Mouse (Mus musculus) lung, embryonic 16.5 days (tissue): ENCODE measurements around the gene Nr1h2. TPM values are rescaled to one million over a fixed set of nuclear protein-coding genes. Genes with fewer than 3 reads are reported as not detected.

Experiments used
- ATAC-seq: fragments of 200-750 bp; cut with Nextera tagmentation; 2 replicates; pipeline ENCODE4 v1.8.0; 2017; ENCODE audit warnings: low read depth, mild to moderate bottlenecking, moderate library complexity
- H3K27ac ChIP-seq: fragments of 300-500 bp; sonication (generic); 2 replicates; pipeline ENCODE4 v1.5.1; 2014; ENCODE audit warnings: mild to moderate bottlenecking, control low read depth, low read length
- H3K27me3 ChIP-seq: fragments of 300-500 bp; sonication (generic); 2 replicates; pipeline ENCODE4 v1.6.1; 2014; ENCODE audit warnings: low read depth, low read length, mixed read lengths; ENCODE audit not compliant: control insufficient read depth, insufficient read depth
- H3K36me3 ChIP-seq: fragments of 300-500 bp; sonication (generic); 2 replicates; pipeline ENCODE4 v1.6.1; 2014; ENCODE audit warnings: low read length; ENCODE audit not compliant: control insufficient read depth, insufficient read depth
- H3K4me1 ChIP-seq: fragments of 300-500 bp; sonication (generic); replicated peaks from 2 replicates; pipeline ENCODE4 v1.6.1; 2014; ENCODE audit warnings: low read length, mixed read lengths; ENCODE audit not compliant: control insufficient read depth, insufficient read depth
- H3K4me2 ChIP-seq: fragments of 300-500 bp; sonication (generic); 2 replicates; pipeline ENCODE4 v1.6.1; 2014; ENCODE audit warnings: low read depth, low read length, control low read depth
- H3K4me3 ChIP-seq: fragments of 300-500 bp; sonication (generic); 2 replicates; pipeline ENCODE4 v1.5.1; 2014; ENCODE audit warnings: mild to moderate bottlenecking, low read length, control low read depth
- H3K9ac ChIP-seq: fragments of 300-500 bp; sonication (generic); 2 replicates; pipeline ENCODE4 v1.6.1; 2014; ENCODE audit warnings: low read length, control low read depth
- H3K9me3 ChIP-seq: fragments of 300-500 bp; sonication (generic); 2 replicates; pipeline ENCODE4 v1.6.1; 2016; ENCODE audit warnings: low read length; ENCODE audit not compliant: control insufficient read depth
- WGBS: fragments of 180-500 bp; shearing (Covaris S2); extraction: QIAGEN DNeasy Blood & Tissue Kit; methylation state at CpG from one replicate; pipeline ENCODE4 v1.1.7; 2014; 5-methylcytosine and 5-hydroxymethylcytosine counted together
- polyA plus RNA-seq: library from polyadenylated mRNA; unstranded; fragments of >200 nt; fragmentation: Nextera tagmentation; extraction: Ambion mirVana; gene quantifications from 2 replicates; pipeline ENCODE4 v1.2.1, GENCODE M21; 2015

Nr1h2 gene
- polyA plus RNA-seq, 1 experiment from 2014 or later = 87.0 TPM

DNA sequence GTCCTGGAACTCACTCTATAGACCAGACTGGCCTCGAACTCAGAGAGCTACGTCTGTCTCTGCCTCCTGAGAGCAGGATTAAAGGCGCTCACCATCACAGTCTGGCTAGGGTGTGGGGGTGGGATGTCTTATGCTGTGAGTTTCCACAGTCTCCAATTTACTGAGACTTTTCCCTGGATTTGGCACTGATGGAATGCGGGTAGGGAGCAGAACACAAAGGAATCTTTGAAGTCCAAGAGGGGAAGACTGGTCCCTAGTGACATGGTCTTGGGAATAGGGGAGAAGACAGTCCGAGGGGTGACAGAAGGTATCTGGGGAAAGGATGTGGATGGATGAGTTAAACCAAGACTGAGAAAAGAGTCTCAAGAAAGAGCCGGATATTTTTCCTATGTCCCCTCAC, 33.9 kb upstream of the Nr1h2 start:
- H3K4me1 ChIP-seq = peaks cover 28% of the 10 kb centered on the region
- peak overlapping the region; percentile 45; the same call in 1 of the 2 replicates for H3K9ac ChIP-seq
- H3K27ac ChIP-seq = no peak overlapping the region
- 38% methylated on average over 6 of the region's 6 CpGs for WGBS
- peaks cover 55% of the 10 kb centered on the region for H3K27me3 ChIP-seq
- H3K4me2 ChIP-seq = peak overlapping the region; percentile 49
- ATAC-seq = no peak
- no peak overlapping the region; the same call in 1 of the 2 replicates for H3K4me3 ChIP-seq
- no peaks in the 10 kb centered on the region for H3K36me3 ChIP-seq
- no peaks in the 10 kb centered on the region for H3K9me3 ChIP-seq

DNA sequence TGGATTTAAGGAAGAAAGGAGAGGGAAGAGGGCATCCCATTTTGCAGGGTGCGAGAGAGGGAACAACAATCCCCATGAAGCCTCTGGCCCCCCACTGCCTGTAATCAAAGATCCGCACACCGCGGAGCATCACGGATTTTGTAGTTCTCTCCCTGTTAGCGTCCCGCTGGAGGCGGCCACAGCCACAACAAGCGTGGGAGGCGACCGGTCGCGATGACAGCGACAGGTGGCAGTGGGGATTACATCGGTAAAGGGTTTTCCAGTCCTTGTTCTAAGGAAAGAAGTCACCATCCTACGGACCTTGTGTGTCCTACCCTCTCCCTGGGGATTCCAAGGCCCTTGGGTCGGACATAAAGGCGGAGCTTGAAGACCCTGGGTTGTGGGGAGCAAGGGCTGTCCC, 33.2 kb upstream of the Nr1h2 start:
- WGBS = 1% methylated on average over 18 of the region's 18 CpGs
- Histone ChIP-seq H3K27ac (no peak overlapping the region), H3K9me3 (no peaks in the 10 kb centered on the region), H3K27me3 (peaks cover 47% of the 10 kb centered on the region), H3K4me1 (peaks cover 28% of the 10 kb centered on the region), H3K4me2 (peak overlapping the region; percentile 49), H3K4me3 (peak overlapping the region; percentile 38), H3K36me3 (no peaks in the 10 kb centered on the region), H3K9ac (peak overlapping the region; percentile 45)
- no peak for ATAC-seq

DNA sequence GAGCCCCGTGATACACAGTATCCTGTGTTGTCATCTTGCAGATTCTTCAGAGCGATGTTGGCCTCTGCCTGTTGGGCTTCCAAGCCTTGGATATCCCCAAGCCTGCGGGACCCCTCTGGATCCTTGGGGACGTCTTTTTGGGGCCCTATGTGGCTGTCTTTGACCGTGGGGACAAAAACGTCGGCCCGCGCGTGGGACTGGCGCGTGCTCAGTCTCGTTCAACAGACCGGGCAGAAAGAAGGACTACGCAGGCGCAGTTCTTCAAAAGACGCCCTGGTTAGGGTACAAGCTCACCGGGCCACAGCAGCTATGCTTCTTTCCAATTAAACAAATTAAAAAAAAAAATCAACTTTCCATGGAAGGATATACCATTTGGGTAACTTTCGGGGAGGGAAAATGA, 32.8 kb upstream of the Nr1h2 start:
- Histone ChIP-seq H3K4me3 (peak overlapping the region; percentile 38; the same call in 1 of the 2 replicates), H3K9ac (peak overlapping the region; percentile 27; the same call in 1 of the 2 replicates), H3K27me3 (peaks cover 43% of the 10 kb centered on the region), H3K9me3 (no peaks in the 10 kb centered on the region), H3K4me1 (peaks cover 25% of the 10 kb centered on the region), H3K27ac (no peak overlapping the region), H3K4me2 (peak overlapping the region; percentile 49), H3K36me3 (no peaks in the 10 kb centered on the region)
- ATAC-seq = no peak
- WGBS = 13% methylated on average over 19 of the region's 19 CpGs

DNA sequence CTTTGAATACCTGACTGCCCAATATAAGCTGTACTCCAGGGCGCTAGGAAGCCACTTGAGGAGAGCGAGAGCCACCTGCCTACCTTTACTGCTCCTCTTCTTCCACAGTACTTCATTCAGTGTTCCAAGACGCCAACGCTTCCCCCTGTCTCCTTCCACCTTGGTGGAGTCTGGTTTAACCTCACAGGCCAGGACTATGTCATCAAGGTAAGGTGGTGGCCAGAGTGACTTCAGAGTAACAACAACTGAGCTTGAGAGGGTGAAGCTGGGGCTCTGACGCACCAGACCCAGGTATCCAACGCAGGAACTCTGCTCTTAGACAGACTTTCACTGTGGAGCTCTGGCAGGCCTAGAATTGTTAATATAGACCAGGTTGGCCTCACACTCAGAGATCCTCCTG, 31.9 kb upstream of the Nr1h2 start:
- Histone ChIP-seq H3K4me3 (no peak overlapping the region), H3K27ac (no peak overlapping the region), H3K4me2 (no peak overlapping the region), H3K9me3 (no peaks in the 10 kb centered on the region), H3K36me3 (no peaks in the 10 kb centered on the region), H3K4me1 (peaks cover 22% of the 10 kb centered on the region), H3K27me3 (peaks cover 34% of the 10 kb centered on the region), H3K9ac (no peak overlapping the region)
- no peak for ATAC-seq
- WGBS = 91% methylated on average over 6 of the region's 6 CpGs

DNA sequence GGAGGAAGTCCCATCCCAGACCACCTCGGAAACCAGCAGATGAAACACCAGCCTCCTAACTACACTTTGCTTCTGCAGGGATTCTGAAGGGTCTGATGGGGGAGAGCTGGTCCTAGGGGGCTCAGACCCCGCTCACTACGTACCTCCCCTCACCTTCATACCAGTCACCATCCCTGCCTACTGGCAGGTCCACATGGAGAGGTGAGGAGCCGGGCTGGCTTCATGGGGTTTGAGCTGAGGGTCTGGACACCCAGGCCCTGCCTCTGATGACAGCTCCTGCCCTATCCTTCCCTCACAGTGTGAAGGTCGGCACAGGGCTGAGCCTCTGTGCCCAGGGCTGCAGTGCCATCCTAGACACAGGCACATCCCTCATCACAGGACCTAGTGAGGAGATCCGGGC, 31.2 kb upstream of the Nr1h2 start:
- ATAC-seq = no peak
- H3K4me3 ChIP-seq = no peak overlapping the region
- no peaks in the 10 kb centered on the region for H3K36me3 ChIP-seq
- H3K27ac ChIP-seq = no peak overlapping the region
- H3K9ac ChIP-seq = no peak overlapping the region
- H3K27me3 ChIP-seq = peaks cover 28% of the 10 kb centered on the region
- H3K4me2 ChIP-seq = no peak overlapping the region
- peaks cover 18% of the 10 kb centered on the region for H3K4me1 ChIP-seq
- H3K9me3 ChIP-seq = no peaks in the 10 kb centered on the region
- 83% methylated on average over 6 of the region's 6 CpGs for WGBS

DNA sequence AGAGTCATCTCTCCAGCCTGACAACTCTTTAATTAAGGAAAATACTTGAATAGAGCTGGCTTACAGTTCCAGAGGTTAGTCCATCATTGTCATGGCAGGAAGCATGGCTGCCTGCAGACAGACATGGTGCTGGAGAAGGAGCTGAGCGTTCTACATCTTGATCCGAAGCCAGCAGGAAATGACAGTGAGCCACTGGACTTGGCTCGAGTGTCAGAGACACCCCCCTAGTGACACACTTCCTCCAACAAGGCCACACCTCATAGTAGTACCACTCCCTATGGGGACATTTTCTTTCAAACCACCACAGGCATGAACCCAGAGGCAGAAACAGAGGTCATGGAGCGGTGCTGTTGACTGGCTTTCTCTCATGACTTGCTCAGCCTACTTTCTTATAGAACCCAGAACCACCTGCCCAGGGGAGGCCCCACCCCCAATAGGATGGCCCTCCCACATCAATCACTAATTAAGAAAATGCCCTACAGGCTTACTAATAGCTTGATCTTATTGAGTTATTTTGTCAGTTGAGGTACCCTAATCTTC, 30.6 kb upstream of the Nr1h2 start:
- H3K27me3 ChIP-seq = peaks cover 23% of the 10 kb centered on the region

DNA sequence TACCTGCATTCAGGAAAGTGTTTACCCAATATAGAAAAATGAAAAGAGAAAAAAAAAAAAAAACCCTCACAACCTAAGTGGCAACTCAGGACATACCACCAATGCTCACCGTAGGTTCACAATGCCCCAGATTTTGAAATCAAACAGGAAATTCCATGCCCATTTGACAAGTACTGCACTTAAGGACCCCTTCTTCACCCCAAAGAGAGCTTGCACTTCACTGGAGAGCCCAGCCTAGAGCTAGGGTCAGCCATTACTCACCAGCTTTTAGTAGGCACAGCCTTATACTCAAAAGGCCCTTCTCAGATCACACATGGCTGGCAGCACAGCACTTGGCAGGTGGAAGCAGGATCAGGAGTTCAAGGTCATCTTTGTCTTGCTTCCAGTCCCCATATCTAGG, 29.4 kb upstream of the Nr1h2 start:
- Histone ChIP-seq H3K36me3 (no peaks in the 10 kb centered on the region), H3K9ac (no peak overlapping the region), H3K27me3 (peaks cover 17% of the 10 kb centered on the region), H3K4me1 (peaks cover 7% of the 10 kb centered on the region), H3K27ac (peak overlapping the region; percentile 86), H3K9me3 (peaks cover 3% of the 10 kb centered on the region; the same call in 1 of the 2 replicates), H3K4me3 (no peak overlapping the region), H3K4me2 (no peak overlapping the region)
- ATAC-seq = peak; percentile 87
- 33% methylated on average over 1 of the region's 1 CpGs for WGBS

More for the DNA sequence above, 30.6 kb upstream of the Nr1h2 start:
- Histone ChIP-seq H3K9ac (no peak overlapping the region), H3K4me2 (no peak overlapping the region), H3K4me3 (no peak overlapping the region), H3K9me3 (no peaks in the 10 kb centered on the region), H3K4me1 (peaks cover 12% of the 10 kb centered on the region), H3K27ac (no peak overlapping the region), H3K36me3 (no peaks in the 10 kb centered on the region)
- no peak for ATAC-seq
- 51% methylated on average over 4 of the region's 4 CpGs for WGBS

DNA sequence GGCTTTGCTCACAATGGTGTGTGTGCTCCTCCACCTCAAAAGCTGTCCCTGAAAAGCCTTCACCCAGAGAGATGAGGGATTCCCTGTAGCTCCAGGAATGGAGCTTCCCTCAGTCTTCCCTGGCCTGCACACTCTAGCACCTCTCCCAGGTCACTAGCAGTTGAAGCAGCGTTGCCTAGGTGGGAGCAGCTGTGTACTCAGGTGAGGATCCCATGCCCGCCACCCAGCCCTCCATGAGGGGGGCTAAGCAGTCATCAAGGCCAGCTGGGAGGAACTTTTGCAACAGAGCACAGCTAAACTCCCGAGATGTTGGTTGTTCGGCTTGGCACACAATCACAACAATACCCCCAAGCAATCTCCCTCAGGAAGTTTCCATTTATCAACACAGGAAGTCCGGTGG, 29.0 kb upstream of the Nr1h2 start:
- 28% methylated on average over 5 of the region's 5 CpGs for WGBS
- Histone ChIP-seq H3K27ac (peak overlapping the region; percentile 86), H3K4me3 (no peak overlapping the region), H3K36me3 (no peaks in the 10 kb centered on the region), H3K27me3 (peaks cover 14% of the 10 kb centered on the region), H3K9me3 (peaks cover 3% of the 10 kb centered on the region; the same call in 1 of the 2 replicates), H3K9ac (no peak overlapping the region), H3K4me1 (peaks cover 7% of the 10 kb centered on the region), H3K4me2 (no peak overlapping the region; the same call in 1 of the 2 replicates)
- peak; percentile 64 for ATAC-seq

DNA sequence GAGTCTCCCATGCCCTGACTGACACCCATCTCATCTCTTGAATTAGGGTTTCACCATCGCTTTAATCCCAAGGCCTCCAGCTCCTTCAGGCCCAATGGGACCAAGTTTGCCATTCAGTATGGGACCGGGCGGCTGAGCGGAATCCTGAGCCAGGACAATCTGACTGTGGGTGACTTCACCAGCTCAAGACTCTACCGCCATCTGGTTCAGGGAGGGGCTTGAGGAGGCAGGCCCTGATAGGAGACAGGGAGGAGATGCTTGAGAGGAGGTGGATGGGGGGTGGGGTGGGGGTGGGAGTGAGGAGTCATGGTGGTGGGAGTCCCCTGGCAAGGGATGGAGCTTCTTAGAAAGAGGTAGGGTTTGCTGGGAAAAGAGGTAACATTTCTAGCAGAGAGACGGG, 27.9 kb upstream of the Nr1h2 start:
- no peak overlapping the region for H3K4me2 ChIP-seq
- H3K4me1 ChIP-seq = peaks cover 7% of the 10 kb centered on the region
- H3K27ac ChIP-seq = 0 out of 2 replicates have a peak overlapping the region, but pooled peaks have one; percentile 86
- no peak overlapping the region for H3K9ac ChIP-seq
- H3K36me3 ChIP-seq = no peaks in the 10 kb centered on the region
- ATAC-seq = no peak
- H3K4me3 ChIP-seq = no peak overlapping the region
- H3K27me3 ChIP-seq = peaks cover 5% of the 10 kb centered on the region; the same call in 1 of the 2 replicates
- WGBS = 71% methylated on average over 6 of the region's 6 CpGs
- H3K9me3 ChIP-seq = peaks cover 3% of the 10 kb centered on the region; the same call in 1 of the 2 replicates
